Mouse (Mus musculus) embryonic fibroblast, embryonic 13.5 days (primary cell): ENCODE data around the gene Npas3.

Experiments used
- CTCF ChIP-seq: IDR thresholded peaks from 2 replicates; pipeline ENCODE4 v1.5.1; 2011; ENCODE audit warnings: mild to moderate bottlenecking, control low read depth, low read length, moderate library complexity, borderline replicate concordance; ENCODE audit not compliant: insufficient read depth
- POLR2A ChIP-seq: IDR thresholded peaks from 2 replicates; pipeline ENCODE4 v1.6.1; 2011; ENCODE audit warnings: low read depth, mild to moderate bottlenecking, control low read depth, low read length, moderate library complexity

- TF ChIP-seq CTCF, result no peak
- no peak for TF ChIP-seq POLR2A
Measured at GRCm38 (mm10) chr12:54004606-54005005, 756.1 kb downstream of the Npas3 start.
